Mouse (Mus musculus): Measurements from ENCODE around the gene Topaz1.

- no peak for TF ChIP-seq MEF2A (IDR thresholded peaks at IDR 0.05; ENCODE audit: borderline replicate concordance, low read depth, low read length)
- no peak for TF ChIP-seq ZC3H11A (IDR thresholded peaks at IDR 0.05; ENCODE audit: low read depth, low read length)
Measured at GRCm38 (mm10) chr9:122760111-122760510, 13.0 kb downstream of the Topaz1 start.

Measured in CH12.LX (cell line).